Mouse (Mus musculus) embryonic facial prominence, embryonic 14.5 days (tissue): ENCODE results near the gene Hspb11. TPM values are rescaled to one million over a fixed set of nuclear protein-coding genes. Genes with fewer than 3 reads are reported as not detected.

ENCODE experiments used
- ATAC-seq: fragments of 200-750 bp; cut with Nextera tagmentation; 2 replicates; pipeline ENCODE4 v1.8.0; 2017; ENCODE audit warnings: low read depth, moderate number of reproducible peaks, moderate TSS enrichment
- DNase-seq: peaks from one replicate; pipeline ENCODE4 v3.0.0-alpha.2; 2015; ENCODE audit warnings: low spot score
- H3K27ac ChIP-seq: fragments of 300-500 bp; sonication (generic); replicated peaks from 2 replicates; pipeline ENCODE4 v1.5.1; 2014; ENCODE audit warnings: low read depth, mild to moderate bottlenecking, low read length, moderate library complexity
- H3K27me3 ChIP-seq: fragments of 300-500 bp; sonication (generic); replicated peaks from 2 replicates; pipeline ENCODE4 v1.6.1; 2014; ENCODE audit warnings: low read length; ENCODE audit not compliant: control insufficient read depth, insufficient read depth
- H3K36me3 ChIP-seq: fragments of 300-500 bp; sonication (generic); 2 replicates; pipeline ENCODE4 v1.6.1; 2014; ENCODE audit warnings: low read length, mixed read lengths; ENCODE audit not compliant: control insufficient read depth, insufficient read depth
- H3K4me1 ChIP-seq: fragments of 300-500 bp; sonication (generic); 2 replicates; pipeline ENCODE4 v1.6.1; 2014; ENCODE audit warnings: antibody characterized with exemption, low read length; ENCODE audit not compliant: control insufficient read depth, insufficient read depth
- H3K4me2 ChIP-seq: fragments of 300-500 bp; sonication (generic); 2 replicates; pipeline ENCODE4 v1.6.1; 2014; ENCODE audit warnings: low read depth, mild to moderate bottlenecking, low read length, moderate library complexity, mixed read lengths
- H3K4me3 ChIP-seq: fragments of 300-500 bp; sonication (generic); 2 replicates; pipeline ENCODE4 v1.5.1; 2014; ENCODE audit warnings: low read depth, mild to moderate bottlenecking, low read length
- H3K9ac ChIP-seq: fragments of 300-500 bp; sonication (generic); 2 replicates; pipeline ENCODE4 v1.6.1; 2014; ENCODE audit warnings: low read depth, mild to moderate bottlenecking, low read length, moderate library complexity, mixed read lengths
- H3K9me3 ChIP-seq: fragments of 300-500 bp; sonication (generic); 2 replicates; pipeline ENCODE4 v1.6.1; 2016; ENCODE audit warnings: low read length; ENCODE audit not compliant: control insufficient read depth
- WGBS: fragments of 180-500 bp; shearing (Covaris S2); extraction: QIAGEN DNeasy Blood & Tissue Kit; methylation state at CpG from one replicate; pipeline ENCODE4 v1.1.7; 2014; 5-methylcytosine and 5-hydroxymethylcytosine counted together
- polyA plus RNA-seq: library from polyadenylated mRNA; unstranded; fragments of >200 nt; fragmentation: Nextera tagmentation; extraction: Ambion mirVana; gene quantifications from 2 replicates; pipeline ENCODE4 v1.2.1, GENCODE M21; 2014

The Hspb11 gene
- polyA plus RNA-seq, 1 experiment from 2014 or later, result 50.6 TPM

DNA sequence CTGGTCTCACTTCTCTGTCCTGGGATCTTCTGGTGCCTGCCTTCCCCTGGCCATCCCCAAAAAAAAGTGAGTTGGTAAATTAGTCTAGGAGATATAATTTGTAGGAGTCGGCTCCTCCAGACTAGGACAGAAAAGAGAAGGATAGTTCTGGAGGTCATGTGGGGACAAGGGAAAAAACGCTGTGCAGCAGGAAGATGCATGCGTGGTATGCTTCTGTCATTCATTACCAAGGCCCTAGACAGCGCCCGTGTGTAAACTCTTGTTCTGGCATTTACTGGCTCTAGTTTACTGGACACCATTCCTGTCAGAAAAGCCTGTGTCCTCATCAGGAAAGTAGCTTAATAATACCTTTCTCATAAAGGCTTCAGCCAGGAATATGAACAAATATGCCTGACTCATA lies 21.1 kb downstream of the Hspb11 start:
- H3K9me3 ChIP-seq, result no peaks in the 10 kb centered on the region
- H3K27me3 ChIP-seq, result no peaks in the 10 kb centered on the region
- H3K4me1 ChIP-seq, result no peaks in the 10 kb centered on the region
- ATAC-seq (no peak), DNase-seq (no peak)
- no peak overlapping the region for H3K4me3 ChIP-seq
- H3K36me3 ChIP-seq, result peaks cover 26% of the 10 kb centered on the region; the same call in 1 of the 2 replicates
- no peak overlapping the region for H3K4me2 ChIP-seq
- 64% methylated on average over 5 of the region's 5 CpGs for WGBS
- no peak overlapping the region for H3K9ac ChIP-seq
- H3K27ac ChIP-seq, result no peak overlapping the region

DNA sequence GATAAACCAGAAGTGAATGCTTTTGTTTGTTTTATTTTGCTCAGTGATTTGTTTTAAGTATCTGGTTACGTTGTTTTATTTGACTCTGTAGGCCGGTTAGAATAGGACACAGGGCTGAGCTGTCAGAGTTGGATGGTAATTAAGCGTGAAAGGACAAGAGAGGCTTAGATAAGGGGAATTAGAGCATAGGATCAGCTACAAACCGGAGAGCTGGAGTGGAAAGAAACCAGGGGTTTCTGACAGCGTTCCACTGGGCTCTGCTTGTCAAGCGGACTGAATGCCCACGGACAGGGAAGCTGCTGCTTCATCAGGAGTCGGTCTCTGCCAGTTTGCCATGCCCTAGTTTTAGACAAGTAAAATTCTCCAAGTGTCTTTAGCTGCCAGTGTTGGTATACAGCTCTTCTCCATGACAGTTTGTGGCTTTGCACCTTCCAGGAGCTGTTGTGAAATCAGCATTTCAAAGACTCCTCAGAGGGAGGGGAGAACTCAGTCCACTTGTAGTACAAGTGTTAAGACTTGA lies 24.9 kb downstream of the Hspb11 start:
- H3K4me1 ChIP-seq, result no peaks in the 10 kb centered on the region
- no peak overlapping the region for H3K4me2 ChIP-seq
- ATAC-seq, result peak; percentile 78; the same call in 1 of the 2 replicates
- no peak overlapping the region for H3K9ac ChIP-seq
- 29% methylated on average over 8 of the region's 8 CpGs for WGBS
- H3K27me3 ChIP-seq, result no peaks in the 10 kb centered on the region
- peak; percentile 76 for DNase-seq
- H3K4me3 ChIP-seq, result no peak overlapping the region
- H3K9me3 ChIP-seq, result no peaks in the 10 kb centered on the region
- H3K36me3 ChIP-seq, result peaks cover 40% of the 10 kb centered on the region
- no peak overlapping the region for H3K27ac ChIP-seq

DNA sequence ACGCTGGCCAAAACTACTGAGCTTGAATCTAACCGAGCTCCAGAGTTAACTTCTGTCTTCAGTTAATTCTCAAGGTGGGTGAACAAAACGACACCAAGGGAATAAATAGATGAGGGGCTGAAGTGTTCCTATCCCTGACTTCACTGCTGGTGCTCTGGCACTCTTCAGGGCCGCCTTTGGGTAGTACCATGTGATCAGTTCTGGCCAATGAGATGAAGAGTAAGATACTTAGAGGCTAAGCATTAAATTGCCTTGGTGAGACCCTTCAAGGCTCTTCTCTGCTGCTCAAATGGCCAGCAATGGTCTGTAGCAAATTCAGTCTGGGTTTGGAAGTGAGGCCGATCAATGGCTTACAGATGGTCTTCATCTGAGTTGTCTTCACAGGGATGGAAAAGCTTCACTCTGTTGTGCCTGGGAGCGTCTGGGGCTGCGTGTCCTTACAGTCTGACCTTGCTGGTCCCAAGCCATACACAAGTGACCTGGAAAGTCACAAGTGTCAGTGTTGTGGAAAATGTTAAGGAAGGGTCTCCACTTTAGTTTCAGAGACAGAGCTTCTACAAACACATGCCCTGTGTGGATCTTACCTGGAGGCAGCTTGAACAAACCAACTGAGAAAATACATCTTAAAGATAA lies 27.6 kb downstream of the Hspb11 start:
- DNase-seq (no peak), ATAC-seq (no peak)
- Histone ChIP-seq H3K4me3 (no peak overlapping the region), H3K4me2 (no peak overlapping the region), H3K27ac (no peak overlapping the region), H3K27me3 (no peaks in the 10 kb centered on the region), H3K9me3 (no peaks in the 10 kb centered on the region), H3K4me1 (no peaks in the 10 kb centered on the region), H3K9ac (no peak overlapping the region), H3K36me3 (peaks cover 23% of the 10 kb centered on the region)
- WGBS, result 78% methylated on average over 7 of the region's 7 CpGs

DNA sequence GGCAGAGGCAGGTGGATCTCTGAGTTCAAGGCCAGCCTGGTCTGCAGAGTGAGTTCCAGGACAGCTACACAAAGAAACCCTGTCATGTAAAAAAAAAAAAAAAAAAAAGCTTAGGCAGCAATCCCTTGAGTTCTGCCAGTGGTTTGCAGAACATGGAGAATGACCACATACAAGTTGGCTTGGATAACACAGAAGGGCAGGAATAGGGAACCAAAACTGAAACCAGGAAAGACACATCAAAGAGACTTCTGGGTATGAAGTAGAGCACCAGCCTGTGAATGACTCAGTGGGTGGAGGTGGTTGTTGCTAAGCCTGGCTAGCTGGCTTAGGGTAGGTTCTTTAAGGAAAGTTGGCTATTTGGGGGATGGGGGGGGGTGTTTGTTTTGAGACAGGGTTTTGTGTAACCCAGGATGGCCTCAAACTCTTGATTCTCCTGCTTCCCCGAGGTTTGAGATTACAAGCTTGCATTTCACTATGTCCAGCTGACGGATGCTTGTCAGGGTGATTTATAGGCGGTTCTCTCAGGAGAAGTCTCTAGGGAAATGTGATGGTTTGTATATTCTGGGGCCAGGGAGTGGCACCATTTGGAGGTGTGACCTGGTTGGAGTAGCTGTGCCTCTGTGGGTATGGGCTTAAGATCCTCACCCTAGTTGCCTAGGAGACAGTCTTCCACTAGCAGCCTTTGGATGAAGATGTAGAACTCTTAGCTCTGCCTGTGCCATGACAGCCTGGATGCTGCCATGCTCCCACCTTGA lies 32.2 kb downstream of the Hspb11 start:
- Histone ChIP-seq H3K4me1 (no peaks in the 10 kb centered on the region), H3K4me3 (no peak overlapping the region), H3K9ac (no peak overlapping the region), H3K9me3 (no peaks in the 10 kb centered on the region), H3K27ac (no peak overlapping the region), H3K4me2 (no peak overlapping the region), H3K27me3 (no peaks in the 10 kb centered on the region), H3K36me3 (peaks cover 6% of the 10 kb centered on the region)
- DNase-seq, result no peak
- ATAC-seq, result no peak
- 63% methylated on average over 3 of the region's 3 CpGs for WGBS

DNA sequence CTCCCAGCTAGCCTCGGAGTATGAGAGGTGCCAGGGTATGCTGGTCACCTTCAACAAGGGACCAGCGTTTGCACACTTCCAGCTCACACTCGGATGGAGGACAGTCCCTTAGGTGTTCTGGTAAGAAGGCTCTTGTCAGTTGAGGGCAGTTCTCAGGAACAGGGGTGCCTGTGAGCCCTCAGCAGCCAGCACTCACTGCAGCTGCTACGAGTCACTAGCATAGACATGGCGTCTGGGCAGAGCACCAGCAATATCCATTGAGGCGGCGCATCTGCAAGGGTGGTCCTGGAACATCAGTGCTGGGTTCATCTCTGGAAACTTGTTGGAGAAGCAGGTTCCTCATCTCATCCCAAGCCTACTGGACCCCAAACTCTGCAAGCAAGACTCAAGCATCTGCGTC lies 33.0 kb downstream of the Hspb11 start:
- H3K4me3 ChIP-seq, result no peak overlapping the region
- ATAC-seq, result no peak
- no peaks in the 10 kb centered on the region for H3K9me3 ChIP-seq
- H3K27ac ChIP-seq, result no peak overlapping the region
- no peak overlapping the region for H3K9ac ChIP-seq
- no peaks in the 10 kb centered on the region for H3K4me1 ChIP-seq
- 89% methylated on average over 8 of the region's 8 CpGs for WGBS
- H3K27me3 ChIP-seq, result no peaks in the 10 kb centered on the region
- DNase-seq, result no peak
- no peak overlapping the region for H3K4me2 ChIP-seq
- no peaks in the 10 kb centered on the region for H3K36me3 ChIP-seq

DNA sequence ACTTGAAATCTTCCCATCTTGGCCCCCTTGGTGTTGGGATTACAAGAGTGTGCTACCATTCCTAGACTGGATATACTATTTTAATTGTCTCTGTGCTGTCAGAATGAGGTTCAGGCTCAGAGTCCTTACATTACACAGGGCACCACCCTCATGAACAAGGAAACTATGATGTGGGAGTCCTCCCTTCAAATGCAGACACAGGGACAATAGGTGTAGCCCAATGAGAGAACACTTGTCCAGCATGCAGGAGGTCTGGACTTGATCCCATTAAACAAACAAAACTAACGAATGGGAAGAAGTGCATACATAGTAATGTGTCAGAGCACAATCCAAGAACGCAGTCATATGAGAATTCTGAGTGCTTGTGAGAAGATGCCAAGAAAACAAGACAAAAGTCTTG lies 34.1 kb downstream of the Hspb11 start:
- WGBS, result 84% methylated on average over 2 of the region's 2 CpGs
- Histone ChIP-seq H3K27me3 (no peaks in the 10 kb centered on the region), H3K4me1 (no peaks in the 10 kb centered on the region), H3K9ac (no peak overlapping the region), H3K4me2 (no peak overlapping the region), H3K9me3 (no peaks in the 10 kb centered on the region), H3K4me3 (no peak overlapping the region), H3K27ac (no peak overlapping the region), H3K36me3 (no peaks in the 10 kb centered on the region)
- no peak for DNase-seq
- ATAC-seq, result no peak

DNA sequence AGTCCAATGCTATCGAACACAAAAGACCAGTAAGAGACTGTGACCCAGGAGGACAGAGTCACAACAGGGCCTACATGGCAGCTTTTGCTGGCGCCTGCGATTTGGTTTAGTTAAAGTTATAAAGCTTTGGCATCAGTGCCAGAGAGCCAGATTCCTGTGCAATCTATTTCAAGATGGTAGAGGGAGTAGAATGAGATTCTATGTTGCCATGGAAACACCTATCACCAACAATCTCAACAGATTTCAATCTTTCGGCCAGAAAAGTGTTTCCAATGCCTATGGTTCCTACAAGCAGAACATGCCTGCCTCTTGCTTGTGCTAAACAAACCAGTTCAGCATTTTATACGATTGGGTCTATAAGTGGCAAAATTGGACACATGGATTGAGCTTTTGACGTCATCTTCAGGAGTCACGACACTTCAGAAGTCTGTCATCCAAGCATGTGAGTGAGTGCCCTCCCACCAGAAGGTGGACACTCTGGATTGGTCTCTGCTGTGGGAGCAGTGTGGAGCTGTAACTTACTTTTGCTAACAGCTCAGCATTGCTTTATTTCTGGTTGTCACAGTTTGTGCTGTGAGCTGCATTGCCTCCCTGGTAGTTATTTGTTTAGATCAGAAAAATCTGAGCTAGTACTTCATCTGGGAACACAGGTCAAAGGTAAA lies 38.3 kb downstream of the Hspb11 start:
- Histone ChIP-seq H3K4me2 (no peak overlapping the region), H3K36me3 (no peaks in the 10 kb centered on the region), H3K9me3 (no peaks in the 10 kb centered on the region), H3K9ac (no peak overlapping the region), H3K27ac (no peak overlapping the region), H3K27me3 (no peaks in the 10 kb centered on the region), H3K4me3 (no peak overlapping the region), H3K4me1 (no peaks in the 10 kb centered on the region)
- DNase-seq, result no peak
- 85% methylated on average over 7 of the region's 7 CpGs for WGBS
- ATAC-seq, result no peak

DNA sequence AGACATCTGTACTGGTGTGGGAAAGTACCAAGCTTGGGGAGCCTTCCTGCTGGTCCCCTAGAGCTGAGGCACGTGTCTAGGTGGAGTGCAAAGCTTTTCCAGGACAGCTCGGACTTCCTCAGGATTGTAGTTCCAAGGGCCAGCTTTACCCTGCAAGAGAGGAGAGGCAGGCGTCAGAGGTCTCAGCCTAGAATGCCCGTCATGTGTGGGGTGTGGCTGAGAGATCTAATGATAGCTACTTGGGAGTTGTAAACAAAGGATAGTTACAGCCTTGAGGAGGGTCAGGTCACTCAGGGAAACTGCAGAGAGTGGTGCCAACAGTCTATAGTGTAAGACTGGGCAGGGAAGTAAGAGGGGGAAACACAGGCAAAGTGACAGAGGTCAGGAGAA lies 38.9 kb downstream of the Hspb11 start:
- Histone ChIP-seq H3K4me2 (no peak overlapping the region), H3K27me3 (no peaks in the 10 kb centered on the region), H3K9me3 (no peaks in the 10 kb centered on the region), H3K4me1 (no peaks in the 10 kb centered on the region), H3K36me3 (no peaks in the 10 kb centered on the region), H3K4me3 (no peak overlapping the region), H3K27ac (no peak overlapping the region), H3K9ac (no peak overlapping the region)
- ATAC-seq (no peak), DNase-seq (no peak)
- 46% methylated on average over 4 of the region's 4 CpGs for WGBS
